Mouse (Mus musculus) embryonic facial prominence, embryonic 15.5 days (tissue): ENCODE data around the gene Sacs. TPM values are rescaled to one million over a fixed set of nuclear protein-coding genes. Genes with fewer than 3 reads are reported as not detected.

Experiments
- ATAC-seq: fragments of 200-750 bp; cut with Nextera tagmentation; 2 replicates; pipeline ENCODE4 v1.8.0; 2017; ENCODE audit warnings: low read depth, moderate TSS enrichment; ENCODE audit not compliant: insufficient number of reproducible peaks, low FRiP score, low TSS enrichment
- H3K27ac ChIP-seq: fragments of 300-500 bp; sonication (generic); replicated peaks from 2 replicates; pipeline ENCODE4 v1.5.1; 2015; ENCODE audit warnings: mild to moderate bottlenecking, inconsistent platforms
- H3K27me3 ChIP-seq: fragments of 300-500 bp; sonication (generic); 2 replicates; pipeline ENCODE4 v1.6.1; 2015; ENCODE audit warnings: inconsistent platforms
- H3K36me3 ChIP-seq: fragments of 300-500 bp; sonication (generic); 2 replicates; pipeline ENCODE4 v1.6.1; 2015; ENCODE audit warnings: mild to moderate bottlenecking, inconsistent platforms
- H3K4me1 ChIP-seq: fragments of 300-500 bp; sonication (generic); 2 replicates; pipeline ENCODE4 v1.6.1; 2015; ENCODE audit warnings: inconsistent platforms
- H3K4me2 ChIP-seq: fragments of 300-500 bp; sonication (generic); replicated peaks from 2 replicates; pipeline ENCODE4 v1.6.1; 2015; ENCODE audit warnings: mild to moderate bottlenecking, inconsistent platforms
- H3K4me3 ChIP-seq: fragments of 300-500 bp; sonication (generic); replicated peaks from 2 replicates; pipeline ENCODE4 v1.5.1; 2015; ENCODE audit warnings: mild to moderate bottlenecking, inconsistent platforms
- H3K9ac ChIP-seq: fragments of 300-500 bp; sonication (generic); 2 replicates; pipeline ENCODE4 v1.6.1; 2015; ENCODE audit warnings: inconsistent platforms
- H3K9me3 ChIP-seq: fragments of 300-500 bp; sonication (generic); replicated peaks from 2 replicates; pipeline ENCODE4 v1.6.1; 2016; ENCODE audit warnings: inconsistent platforms
- WGBS: fragments of 180-500 bp; shearing (Covaris S2); methylation state at CpG from one replicate; pipeline ENCODE4 v1.1.7; 2015; 5-methylcytosine and 5-hydroxymethylcytosine counted together
- polyA plus RNA-seq: library from polyadenylated mRNA; unstranded; fragments of >200 nt; fragmentation: Nextera tagmentation; extraction: Ambion mirVana; gene quantifications from 2 replicates; pipeline ENCODE4 v1.2.1, GENCODE M21; 2015

Sacs gene
- polyA plus RNA-seq, 1 experiment from 2014 or later: 2.5 TPM

DNA sequence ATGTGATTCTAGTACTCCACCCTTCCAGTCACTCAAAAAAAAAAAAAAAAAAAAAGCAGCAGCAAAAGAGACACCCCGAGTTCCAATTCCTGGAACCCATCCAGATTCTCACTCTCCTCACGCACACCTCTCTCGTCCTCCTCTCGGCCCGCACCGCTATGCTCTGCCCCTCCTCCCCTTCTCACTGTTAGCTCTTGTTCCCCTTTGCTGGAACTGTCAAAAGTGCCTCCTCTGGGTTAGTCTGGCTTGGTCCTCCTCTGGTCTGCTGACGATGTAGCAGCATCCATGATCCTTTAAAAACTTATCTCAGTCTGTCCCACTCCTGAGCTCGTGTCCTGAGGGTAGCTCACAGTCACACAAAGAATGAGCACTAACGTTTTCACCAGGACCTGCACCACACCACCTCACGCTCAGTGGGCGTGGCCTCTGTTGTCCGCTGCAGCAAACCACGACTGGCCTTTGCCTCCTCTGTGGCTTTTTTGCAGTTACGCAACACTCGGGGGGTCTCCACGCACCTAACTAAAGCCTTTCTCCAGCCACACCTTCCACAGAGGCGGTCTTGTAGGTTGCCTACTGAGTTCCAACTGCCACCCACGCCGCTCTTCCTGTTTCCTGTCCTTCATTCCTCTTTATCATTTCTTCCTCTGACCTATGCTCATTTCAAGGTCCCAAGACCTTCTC lies 150.5 kb downstream of the Sacs start:
- Histone ChIP-seq H3K9ac (no peak overlapping the region), H3K4me3 (no peak overlapping the region), H3K36me3 (no peaks in the 10 kb centered on the region), H3K9me3 (no peaks in the 10 kb centered on the region), H3K27ac (no peak overlapping the region), H3K4me1 (no peaks in the 10 kb centered on the region), H3K27me3 (no peaks in the 10 kb centered on the region), H3K4me2 (no peak overlapping the region)
- ATAC-seq: no peak
- 62% methylated on average over 19 of the region's 19 CpGs for WGBS

Other genes starting within 250 kb of the Sacs start
- gene Tnfrsf19, start 92.0 kb upstream of the Sacs start, polyA plus RNA-seq: 99.6 and 104 TPM in 2 replicates
- 11.1 and 16.8 TPM in 2 replicates for gene Sgcg, start 120.0 kb downstream of the Sacs start, polyA plus RNA-seq
- gene Arl11, start 171.3 kb downstream of the Sacs start, polyA plus RNA-seq: 0.76 and 1.4 TPM in 2 replicates
- 12.0 and 12.2 TPM in 2 replicates for gene Ebpl, start 222.0 kb downstream of the Sacs start, polyA plus RNA-seq